Mouse (Mus musculus): ENCODE data around the gene Mall. TPM values are rescaled to one million over a fixed set of nuclear protein-coding genes. Genes with fewer than 3 reads are reported as not detected.
A peak's percentile ranks its signal among the peaks of the same experiment; 100 is the strongest.

The Mall gene
- total and polyA plus RNA-seq, 3 experiments: 5.9 to 11.4 (median 7.1) TPM

GRCm38 (mm10) chr2:127736631-127737209, 7.0 kb upstream of the Mall start:
- intact Hi-C loops (cut with DNase I): no loop called here
- H3K4me3 ChIP-seq: no peak overlapping the region
- DNase-seq: peak in 1 of 2 experiments; percentile 52
- no peaks in the 10 kb centered on the region for H3K36me3 ChIP-seq (ENCODE audit: control insufficient read depth, insufficient read depth, low read length)
- H3K79me2 ChIP-seq (replicated peaks; ENCODE audit: control insufficient read depth, insufficient read depth, low read length): no peaks in the 10 kb centered on the region
- H3K27me3 ChIP-seq (ENCODE audit: control insufficient read depth, insufficient read depth, low read length): no peaks in the 10 kb centered on the region
- no peak for TF ChIP-seq CTCF (IDR thresholded peaks at IDR 0.05)
- TF ChIP-seq POLR2A (IDR thresholded peaks at IDR 0.05; ENCODE audit: insufficient read depth, low read depth, low read length): no peak
- TF ChIP-seq EP300 (IDR thresholded peaks at IDR 0.05; ENCODE audit: insufficient read depth, low read depth, low read length): no peak
- H3K9ac ChIP-seq (ENCODE audit: low read depth, low read length): no peak overlapping the region
- 39% methylated on average over 6 of the region's 6 CpGs for WGBS
- H3K27ac ChIP-seq: peak overlapping the region; percentile 63
- peaks cover 10% of the 10 kb centered on the region for H3K4me1 ChIP-seq (ENCODE audit: control insufficient read depth, insufficient read depth, low read length)

- no peaks in the 10 kb centered on the region for H3K79me2 ChIP-seq (replicated peaks; ENCODE audit: control insufficient read depth, insufficient read depth, low read length)
- H3K4me1 ChIP-seq (ENCODE audit: control insufficient read depth, insufficient read depth, low read length): peaks cover 11% of the 10 kb centered on the region
- H3K9ac ChIP-seq (ENCODE audit: low read depth, low read length): no peak overlapping the region
- no peaks in the 10 kb centered on the region for H3K36me3 ChIP-seq (ENCODE audit: control insufficient read depth, insufficient read depth, low read length)
- no peak overlapping the region for H3K4me3 ChIP-seq
- DNase-seq: no peak
- WGBS: 69% methylated on average over 9 of the region's 9 CpGs
- H3K27ac ChIP-seq: peak overlapping the region; percentile 63
- TF ChIP-seq EP300 (IDR thresholded peaks at IDR 0.05; ENCODE audit: insufficient read depth, low read depth, low read length): no peak
- TF ChIP-seq POLR2A (IDR thresholded peaks at IDR 0.05; ENCODE audit: insufficient read depth, low read depth, low read length): no peak
- TF ChIP-seq CTCF (IDR thresholded peaks at IDR 0.05): no peak
- intact Hi-C loops (cut with DNase I): no loop called here
- H3K27me3 ChIP-seq (ENCODE audit: control insufficient read depth, insufficient read depth, low read length): no peaks in the 10 kb centered on the region
Observed at GRCm38 (mm10) chr2:127735512-127736145, 5.9 kb upstream of the Mall start.

GRCm38 (mm10) chr2:127734889-127735288, 5.2 kb upstream of the Mall start:
- Histone ChIP-seq H3K79me2 (replicated peaks; ENCODE audit: control insufficient read depth, insufficient read depth, low read length) (no peaks in the 10 kb centered on the region), H3K27ac (no peak overlapping the region), H3K27me3 (ENCODE audit: control insufficient read depth, insufficient read depth, low read length) (no peaks in the 10 kb centered on the region), H3K36me3 (ENCODE audit: control insufficient read depth, insufficient read depth, low read length) (no peaks in the 10 kb centered on the region), H3K4me3 (no peak overlapping the region), H3K4me1 (ENCODE audit: control insufficient read depth, insufficient read depth, low read length) (peaks cover 15% of the 10 kb centered on the region), H3K9ac (ENCODE audit: low read depth, low read length) (no peak overlapping the region)
- DNase-seq: no peak
- WGBS: 80% methylated on average over 5 of the region's 5 CpGs
- intact Hi-C loops (cut with DNase I): no loop called here
- TF ChIP-seq POLR2A (IDR thresholded peaks at IDR 0.05; ENCODE audit: insufficient read depth, low read depth, low read length) (no peak), EP300 (IDR thresholded peaks at IDR 0.05; ENCODE audit: insufficient read depth, low read depth, low read length) (no peak), CTCF (IDR thresholded peaks at IDR 0.05) (no peak)

DNA sequence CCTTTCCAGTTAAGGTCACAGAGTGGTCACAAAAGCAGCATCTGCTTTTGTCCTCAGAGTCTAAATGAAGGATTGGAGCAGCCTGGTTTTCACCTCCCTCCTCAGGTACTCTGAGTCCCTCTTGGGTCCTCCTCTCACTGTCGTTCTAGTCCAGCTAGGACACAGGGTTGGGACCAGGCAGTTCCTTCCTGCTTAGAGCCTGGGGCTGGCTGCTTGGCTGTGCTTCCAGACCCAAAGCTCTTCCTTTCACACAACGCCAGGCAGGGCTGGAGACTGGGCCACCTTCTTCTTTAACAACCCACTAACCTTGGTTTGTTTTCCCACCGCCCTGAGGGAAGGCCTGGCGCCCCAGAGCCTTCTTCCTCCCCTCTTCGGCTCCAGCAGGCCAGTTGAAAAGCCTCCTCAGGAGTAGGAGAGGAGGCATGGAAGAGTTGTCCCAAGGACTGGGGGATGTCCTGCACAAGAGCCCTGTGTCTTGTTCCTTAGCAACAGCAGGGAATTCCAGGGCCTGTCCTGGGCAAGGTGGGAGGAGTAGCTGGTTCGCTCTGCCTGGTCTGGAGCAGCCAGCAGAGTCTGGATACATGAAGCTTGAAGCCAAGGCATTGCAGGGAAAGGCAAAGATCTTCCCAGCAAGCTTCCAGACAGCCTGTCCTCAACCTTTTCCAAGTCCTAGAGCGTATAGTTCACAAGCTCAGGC, 717 bp upstream of the Mall start:
- H3K36me3 ChIP-seq (ENCODE audit: control insufficient read depth, insufficient read depth, low read length): no peaks in the 10 kb centered on the region
- H3K27me3 ChIP-seq (ENCODE audit: control insufficient read depth, insufficient read depth, low read length): no peaks in the 10 kb centered on the region
- no peak overlapping the region for H3K9ac ChIP-seq (ENCODE audit: low read depth, low read length)
- H3K4me1 ChIP-seq (ENCODE audit: control insufficient read depth, insufficient read depth, low read length): peaks cover 7% of the 10 kb centered on the region
- intact Hi-C loops (cut with DNase I): no loop called here
- peak overlapping the region; percentile 77 for H3K27ac ChIP-seq
- WGBS: 58% methylated on average over 7 of the region's 7 CpGs
- no peak for DNase-seq
- H3K4me3 ChIP-seq: peak overlapping the region; percentile 56; the same call in 1 of the 2 replicates
- TF ChIP-seq EP300 (IDR thresholded peaks at IDR 0.05; ENCODE audit: insufficient read depth, low read depth, low read length) (0 out of 2 replicates have a peak, but pooled peaks have one; percentile 7), POLR2A (IDR thresholded peaks at IDR 0.05; ENCODE audit: insufficient read depth, low read depth, low read length) (no peak)
- H3K79me2 ChIP-seq (replicated peaks; ENCODE audit: control insufficient read depth, insufficient read depth, low read length): no peaks in the 10 kb centered on the region

DNA sequence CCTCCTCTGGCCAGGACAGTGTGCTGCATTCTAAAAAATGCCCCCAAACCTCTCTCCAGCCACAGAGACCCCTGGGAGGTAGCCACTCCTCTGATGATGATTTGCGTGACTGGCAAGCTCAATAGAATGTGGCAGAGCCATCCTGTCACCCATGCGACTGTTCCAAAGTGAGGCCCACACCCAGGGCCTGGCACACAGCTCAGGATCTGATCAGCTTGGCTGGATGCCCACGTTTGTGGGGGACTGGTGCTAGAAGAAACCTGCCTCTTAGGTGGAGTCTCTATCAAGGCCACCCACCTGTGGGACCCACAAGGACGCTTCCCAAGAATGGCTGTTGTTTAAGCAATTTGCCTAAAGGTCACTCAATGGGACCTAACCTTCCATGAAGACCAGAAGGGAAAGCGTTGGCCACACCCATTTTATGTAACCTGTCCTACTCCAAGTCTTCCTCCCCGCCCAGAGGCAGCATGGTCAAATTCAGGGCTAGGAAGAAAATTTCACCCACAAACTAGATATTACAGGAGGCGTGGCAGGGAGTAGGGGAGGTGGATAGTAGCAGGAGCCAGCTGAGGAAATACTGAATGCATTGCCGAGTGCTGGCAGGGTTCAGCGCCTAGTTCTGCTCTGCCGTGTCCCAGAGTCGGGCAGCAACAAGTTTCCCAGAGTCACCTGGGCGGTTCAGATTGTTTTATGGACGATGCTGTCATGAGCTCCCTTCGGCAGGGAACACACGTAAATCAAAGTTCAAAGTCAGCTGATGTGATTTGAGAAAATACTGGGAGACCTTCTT, 876 bp downstream of the Mall start:
- DNase-seq: peak; percentile 36 to 46
- peak overlapping the region; percentile 56 for H3K4me3 ChIP-seq
- 36% methylated on average over 15 of the region's 15 CpGs for WGBS

More for the DNA sequence above, 876 bp downstream of the Mall start:
- intact Hi-C loops (cut with DNase I): no loop called here
- TF ChIP-seq EP300 (IDR thresholded peaks at IDR 0.05; ENCODE audit: insufficient read depth, low read depth, low read length): no peak
- no peak for TF ChIP-seq POLR2A (IDR thresholded peaks at IDR 0.05; ENCODE audit: insufficient read depth, low read depth, low read length)
- no peak for TF ChIP-seq CTCF (IDR thresholded peaks at IDR 0.05)
- no peaks in the 10 kb centered on the region for H3K27me3 ChIP-seq (ENCODE audit: control insufficient read depth, insufficient read depth, low read length)
- H3K27ac ChIP-seq: peak overlapping the region; percentile 77
- H3K36me3 ChIP-seq (ENCODE audit: control insufficient read depth, insufficient read depth, low read length): no peaks in the 10 kb centered on the region
- peaks cover 7% of the 10 kb centered on the region for H3K4me1 ChIP-seq (ENCODE audit: control insufficient read depth, insufficient read depth, low read length)
- no peaks in the 10 kb centered on the region for H3K79me2 ChIP-seq (replicated peaks; ENCODE audit: control insufficient read depth, insufficient read depth, low read length)
- H3K9ac ChIP-seq (ENCODE audit: low read depth, low read length): no peak overlapping the region
